Mouse (Mus musculus): ENCODE results near the gene Gda. TPM values are rescaled to one million over a fixed set of nuclear protein-coding genes. Genes with fewer than 3 reads are reported as not detected.

Gda gene
- polyA plus RNA-seq, 1 experiment from 2014 or later, result 0.08 TPM

DNA sequence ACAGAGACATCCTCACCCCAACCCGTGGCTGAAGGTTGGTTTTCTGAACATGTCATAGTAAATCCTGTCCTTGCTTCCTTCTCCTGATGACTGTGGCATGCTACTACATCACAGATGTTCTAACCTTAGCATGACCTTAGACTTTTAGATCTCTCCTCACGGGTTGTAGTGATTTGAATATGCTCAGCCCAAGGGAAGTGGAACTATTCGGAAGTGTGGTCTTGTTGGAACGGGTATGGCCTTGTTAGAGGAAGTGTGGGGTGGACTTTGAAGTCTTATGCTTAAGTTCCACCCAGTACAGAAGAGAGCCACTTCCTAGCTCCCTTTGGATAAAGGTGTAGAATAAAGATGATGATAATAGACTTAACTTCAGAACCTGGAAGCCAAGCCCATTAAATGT is 22.6 kb upstream of the Gda start:
- ATAC-seq (ENCODE audit: insufficient number of reproducible peaks, insufficient read depth, low FRiP score, low read depth), result no peak
- Histone ChIP-seq H3K9me3 (ENCODE audit: control insufficient read depth, low read length) (no peaks in the 10 kb centered on the region), H3K9ac (ENCODE audit: low read length) (no peak overlapping the region), H3K27me3 (ENCODE audit: control insufficient read depth, insufficient read depth, low read length) (no peaks in the 10 kb centered on the region), H3K4me2 (ENCODE audit: low read length) (no peak overlapping the region), H3K4me1 (ENCODE audit: control insufficient read depth in 2 of 2, insufficient read depth in 2 of 2, low read length in 2 of 2) (no peaks in the 10 kb centered on the region), H3K36me3 (ENCODE audit: control insufficient read depth, insufficient read depth, low read length) (no peaks in the 10 kb centered on the region), H3K4me3 (ENCODE audit: control insufficient read depth in 1 of 2, insufficient read depth in 1 of 2, low read depth in 1 of 2, low read length in 2 of 2) (no peak overlapping the region), H3K27ac (replicated peaks in 1 of 2; ENCODE audit: control insufficient read depth in 1 of 2, insufficient read depth in 1 of 2, low read depth in 2 of 2, low read length in 2 of 2) (no peak overlapping the region)
- WGBS, result 73% methylated on average over 4 of the region's 4 CpGs

GRCm38 (mm10) chr19:21493807-21494521 is 20.7 kb upstream of the Gda start:
- H3K27ac ChIP-seq (replicated peaks in 1 of 2; ENCODE audit: control insufficient read depth in 1 of 2, insufficient read depth in 1 of 2, low read depth in 2 of 2, low read length in 2 of 2), result no peak overlapping the region
- no peaks in the 10 kb centered on the region for H3K9me3 ChIP-seq (ENCODE audit: control insufficient read depth, low read length)
- WGBS, result 72% methylated on average over 10 of the region's 10 CpGs
- no peaks in the 10 kb centered on the region for H3K36me3 ChIP-seq (ENCODE audit: control insufficient read depth, insufficient read depth, low read length)
- ATAC-seq (ENCODE audit: insufficient number of reproducible peaks, insufficient read depth, low FRiP score, low read depth), result no peak
- no peak overlapping the region for H3K9ac ChIP-seq (ENCODE audit: low read length)
- no peak overlapping the region for H3K4me2 ChIP-seq (ENCODE audit: low read length)
- no peaks in the 10 kb centered on the region for H3K4me1 ChIP-seq (ENCODE audit: control insufficient read depth in 2 of 2, insufficient read depth in 2 of 2, low read length in 2 of 2)
- H3K4me3 ChIP-seq (ENCODE audit: control insufficient read depth in 1 of 2, insufficient read depth in 1 of 2, low read depth in 1 of 2, low read length in 2 of 2), result no peak overlapping the region
- H3K27me3 ChIP-seq (ENCODE audit: control insufficient read depth, insufficient read depth, low read length), result no peaks in the 10 kb centered on the region

- no peaks in the 10 kb centered on the region for H3K4me1 ChIP-seq (ENCODE audit: control insufficient read depth in 2 of 2, insufficient read depth in 2 of 2, low read length in 2 of 2)
- no peaks in the 10 kb centered on the region for H3K27me3 ChIP-seq (ENCODE audit: control insufficient read depth, insufficient read depth, low read length)
- no peak for ATAC-seq (ENCODE audit: insufficient number of reproducible peaks, insufficient read depth, low FRiP score, low read depth)
- no peak overlapping the region for H3K27ac ChIP-seq (replicated peaks in 1 of 2; ENCODE audit: control insufficient read depth in 1 of 2, insufficient read depth in 1 of 2, low read depth in 2 of 2, low read length in 2 of 2)
- no peaks in the 10 kb centered on the region for H3K9me3 ChIP-seq (ENCODE audit: control insufficient read depth, low read length)
- H3K9ac ChIP-seq (ENCODE audit: low read length), result no peak overlapping the region
- no peaks in the 10 kb centered on the region for H3K36me3 ChIP-seq (ENCODE audit: control insufficient read depth, insufficient read depth, low read length)
- H3K4me2 ChIP-seq (ENCODE audit: low read length), result no peak overlapping the region
- no peak overlapping the region for H3K4me3 ChIP-seq (ENCODE audit: control insufficient read depth in 1 of 2, insufficient read depth in 1 of 2, low read depth in 1 of 2, low read length in 2 of 2)
Observed at GRCm38 (mm10) chr19:21491391-21491790, 18.1 kb upstream of the Gda start.

DNA sequence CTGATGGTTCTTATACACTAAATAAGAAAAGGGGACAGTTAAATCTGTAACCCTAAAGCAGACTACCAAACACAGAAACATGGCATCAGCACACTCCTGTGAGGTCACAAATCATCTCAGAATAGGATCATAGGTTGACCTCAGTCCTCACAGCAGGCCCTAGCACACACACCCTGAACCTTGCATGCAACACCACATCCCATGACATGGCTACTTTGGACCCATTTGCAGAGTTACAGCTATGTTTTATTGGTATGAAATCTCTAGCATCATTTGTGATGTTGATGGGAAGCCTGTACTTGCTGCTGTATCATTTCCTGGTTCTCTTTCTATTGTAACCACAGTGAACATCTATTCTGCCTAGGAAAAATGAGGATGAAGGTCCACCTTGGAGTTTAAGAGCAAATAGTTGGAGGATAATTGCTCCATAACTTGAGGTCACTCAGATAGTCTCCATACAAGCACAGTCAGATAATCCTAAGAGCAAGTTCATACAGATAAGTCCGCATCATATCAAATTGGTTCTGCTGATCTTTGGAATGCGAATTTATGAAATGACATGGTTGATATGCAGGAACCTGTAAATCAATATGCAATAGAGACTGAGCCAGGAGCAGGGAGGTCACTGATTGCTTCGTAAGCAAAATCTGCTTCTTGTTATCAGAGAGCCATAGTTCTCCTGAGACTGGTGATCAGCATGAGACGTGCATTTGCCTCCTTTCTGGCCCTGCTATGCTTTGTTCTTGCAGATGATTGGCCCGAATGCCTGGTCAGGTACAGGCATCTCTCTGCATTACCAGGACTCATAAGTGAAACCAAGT is 14.1 kb upstream of the Gda start:
- Histone ChIP-seq H3K9me3 (ENCODE audit: control insufficient read depth, low read length) (no peaks in the 10 kb centered on the region), H3K27ac (replicated peaks in 1 of 2; ENCODE audit: control insufficient read depth in 1 of 2, insufficient read depth in 1 of 2, low read depth in 2 of 2, low read length in 2 of 2) (no peak overlapping the region), H3K4me1 (ENCODE audit: control insufficient read depth in 2 of 2, insufficient read depth in 2 of 2, low read length in 2 of 2) (no peaks in the 10 kb centered on the region), H3K9ac (ENCODE audit: low read length) (no peak overlapping the region), H3K36me3 (ENCODE audit: control insufficient read depth, insufficient read depth, low read length) (no peaks in the 10 kb centered on the region), H3K4me3 (ENCODE audit: control insufficient read depth in 1 of 2, insufficient read depth in 1 of 2, low read depth in 1 of 2, low read length in 2 of 2) (no peak overlapping the region), H3K27me3 (ENCODE audit: control insufficient read depth, insufficient read depth, low read length) (no peaks in the 10 kb centered on the region), H3K4me2 (ENCODE audit: low read length) (no peak overlapping the region)
- WGBS, result 75% methylated on average over 5 of the region's 5 CpGs
- no peak for ATAC-seq (ENCODE audit: insufficient number of reproducible peaks, insufficient read depth, low FRiP score, low read depth)

GRCm38 (mm10) chr19:21482096-21482495 is 8.9 kb upstream of the Gda start:
- Histone ChIP-seq H3K36me3 (ENCODE audit: control insufficient read depth, insufficient read depth, low read length) (no peaks in the 10 kb centered on the region), H3K9me3 (ENCODE audit: control insufficient read depth, low read length) (no peaks in the 10 kb centered on the region), H3K4me2 (ENCODE audit: low read length) (no peak overlapping the region), H3K4me1 (ENCODE audit: control insufficient read depth in 2 of 2, insufficient read depth in 2 of 2, low read length in 2 of 2) (no peaks in the 10 kb centered on the region), H3K27ac (replicated peaks in 1 of 2; ENCODE audit: control insufficient read depth in 1 of 2, insufficient read depth in 1 of 2, low read depth in 2 of 2, low read length in 2 of 2) (no peak overlapping the region), H3K4me3 (ENCODE audit: control insufficient read depth in 1 of 2, insufficient read depth in 1 of 2, low read depth in 1 of 2, low read length in 2 of 2) (no peak overlapping the region), H3K9ac (ENCODE audit: low read length) (no peak overlapping the region), H3K27me3 (ENCODE audit: control insufficient read depth, insufficient read depth, low read length) (no peaks in the 10 kb centered on the region)
- no peak for ATAC-seq (ENCODE audit: insufficient number of reproducible peaks, insufficient read depth, low FRiP score, low read depth)
- WGBS, result 70% methylated on average over 2 of the region's 2 CpGs

- Histone ChIP-seq H3K9me3 (ENCODE audit: control insufficient read depth, low read length) (no peaks in the 10 kb centered on the region), H3K9ac (ENCODE audit: low read length) (no peak overlapping the region), H3K4me2 (ENCODE audit: low read length) (no peak overlapping the region), H3K36me3 (ENCODE audit: control insufficient read depth, insufficient read depth, low read length) (no peaks in the 10 kb centered on the region), H3K4me3 (ENCODE audit: control insufficient read depth in 1 of 2, insufficient read depth in 1 of 2, low read depth in 1 of 2, low read length in 2 of 2) (no peak overlapping the region), H3K27ac (replicated peaks in 1 of 2; ENCODE audit: control insufficient read depth in 1 of 2, insufficient read depth in 1 of 2, low read depth in 2 of 2, low read length in 2 of 2) (no peak overlapping the region), H3K4me1 (ENCODE audit: control insufficient read depth in 2 of 2, insufficient read depth in 2 of 2, low read length in 2 of 2) (no peaks in the 10 kb centered on the region), H3K27me3 (ENCODE audit: control insufficient read depth, insufficient read depth, low read length) (no peaks in the 10 kb centered on the region)
- 90% methylated on average over 1 of the region's 1 CpGs for WGBS
- no peak for ATAC-seq (ENCODE audit: insufficient number of reproducible peaks, insufficient read depth, low FRiP score, low read depth)
Observed at GRCm38 (mm10) chr19:21481031-21481430, 7.8 kb upstream of the Gda start.

- H3K4me3 ChIP-seq (ENCODE audit: control insufficient read depth in 1 of 2, insufficient read depth in 1 of 2, low read depth in 1 of 2, low read length in 2 of 2), result no peak overlapping the region
- no peak for ATAC-seq (ENCODE audit: insufficient number of reproducible peaks, insufficient read depth, low FRiP score, low read depth)
- no peaks in the 10 kb centered on the region for H3K27me3 ChIP-seq (ENCODE audit: control insufficient read depth, insufficient read depth, low read length)
- no peaks in the 10 kb centered on the region for H3K4me1 ChIP-seq (ENCODE audit: control insufficient read depth in 2 of 2, insufficient read depth in 2 of 2, low read length in 2 of 2)
- WGBS, result 63% methylated on average over 2 of the region's 2 CpGs
- no peak overlapping the region for H3K9ac ChIP-seq (ENCODE audit: low read length)
- no peak overlapping the region for H3K4me2 ChIP-seq (ENCODE audit: low read length)
- H3K9me3 ChIP-seq (ENCODE audit: control insufficient read depth, low read length), result no peaks in the 10 kb centered on the region
- H3K27ac ChIP-seq (replicated peaks in 1 of 2; ENCODE audit: control insufficient read depth in 1 of 2, insufficient read depth in 1 of 2, low read depth in 2 of 2, low read length in 2 of 2), result no peak overlapping the region
- no peaks in the 10 kb centered on the region for H3K36me3 ChIP-seq (ENCODE audit: control insufficient read depth, insufficient read depth, low read length)
Observed at GRCm38 (mm10) chr19:21480053-21480419, 6.8 kb upstream of the Gda start.

Data from heart, embryonic 14.5 days (tissue).